Mouse (Mus musculus) kidney, embryonic 14.5 days (tissue): Measurements from ENCODE around the gene Myo9b. TPM values are rescaled to one million over a fixed set of nuclear protein-coding genes. Genes with fewer than 3 reads are reported as not detected.

Source experiments
- ATAC-seq: fragments of 200-750 bp; cut with Nextera tagmentation; 2 replicates; pipeline ENCODE4 v1.8.0; 2017; ENCODE audit warnings: moderate number of reproducible peaks, mild to moderate bottlenecking, moderate TSS enrichment, moderate library complexity; ENCODE audit not compliant: low FRiP score, low TSS enrichment
- H3K27ac ChIP-seq: fragments of 300-500 bp; sonication (generic); 2 replicates; pipeline ENCODE4 v1.5.1; 2014; ENCODE audit warnings: low read depth, mild to moderate bottlenecking, low read length, moderate library complexity, mixed read lengths
- H3K27me3 ChIP-seq: fragments of 300-500 bp; sonication (generic); 2 replicates; pipeline ENCODE4 v1.6.1; 2014; ENCODE audit warnings: mild to moderate bottlenecking, low read length; ENCODE audit not compliant: control insufficient read depth, insufficient read depth
- H3K36me3 ChIP-seq: fragments of 300-500 bp; sonication (generic); 2 replicates; pipeline ENCODE4 v1.6.1; 2014; ENCODE audit warnings: low read length, mixed read lengths; ENCODE audit not compliant: control insufficient read depth, insufficient read depth
- H3K4me1 ChIP-seq: fragments of 300-500 bp; sonication (generic); 2 replicates; pipeline ENCODE4 v1.6.1; 2014; ENCODE audit warnings: low read length, mixed read lengths; ENCODE audit not compliant: control insufficient read depth, insufficient read depth
- H3K4me2 ChIP-seq: fragments of 300-500 bp; sonication (generic); replicated peaks from 2 replicates; pipeline ENCODE4 v1.6.1; 2014; ENCODE audit warnings: low read depth, mild to moderate bottlenecking, low read length
- H3K4me3 ChIP-seq: fragments of 300-500 bp; sonication (generic); 2 replicates; pipeline ENCODE4 v1.5.1; 2014; ENCODE audit warnings: mild to moderate bottlenecking, low read length
- H3K9ac ChIP-seq: fragments of 300-500 bp; sonication (generic); 2 replicates; pipeline ENCODE4 v1.6.1; 2014; ENCODE audit warnings: low read depth, mild to moderate bottlenecking, low read length, moderate library complexity
- H3K9me3 ChIP-seq: fragments of 300-500 bp; sonication (generic); 2 replicates; pipeline ENCODE4 v1.6.1; 2016; ENCODE audit warnings: low read length; ENCODE audit not compliant: control insufficient read depth
- WGBS: fragments of 180-500 bp; shearing (Covaris S2); extraction: QIAGEN DNeasy Blood & Tissue Kit; methylation state at CpG from one replicate; pipeline ENCODE4 v1.1.7; 2014; 5-methylcytosine and 5-hydroxymethylcytosine counted together
- polyA plus RNA-seq: library from polyadenylated mRNA; unstranded; fragments of >200 nt; fragmentation: Nextera tagmentation; extraction: Ambion mirVana; gene quantifications from 2 replicates; pipeline ENCODE4 v1.2.1, GENCODE M21; 2014

Myo9b gene
- polyA plus RNA-seq, 1 experiment from 2014 or later, result 23.7 TPM

- H3K4me1 ChIP-seq, result peaks cover 15% of the 10 kb centered on the region
- H3K4me2 ChIP-seq, result no peak overlapping the region
- no peak overlapping the region for H3K9ac ChIP-seq
- no peak overlapping the region for H3K4me3 ChIP-seq
- 89% methylated on average over 8 of the region's 8 CpGs for WGBS
- H3K36me3 ChIP-seq, result peaks cover 43% of the 10 kb centered on the region
- no peak overlapping the region for H3K27ac ChIP-seq
- no peak for ATAC-seq
- H3K9me3 ChIP-seq, result no peaks in the 10 kb centered on the region
- no peaks in the 10 kb centered on the region for H3K27me3 ChIP-seq
These were observed 131.5 kb downstream of the Myo9b start for GRCm38 (mm10) chr8:71404011-71404410.

- Histone ChIP-seq H3K9me3 (no peaks in the 10 kb centered on the region), H3K9ac (0 out of 2 replicates have a peak overlapping the region, but pooled peaks have one; percentile 77), H3K27me3 (no peaks in the 10 kb centered on the region), H3K4me1 (peaks cover 15% of the 10 kb centered on the region), H3K4me3 (peak overlapping the region; percentile 80; the same call in 1 of the 2 replicates), H3K36me3 (peaks cover 42% of the 10 kb centered on the region), H3K4me2 (peak overlapping the region; percentile 94; the same call in 1 of the 2 replicates), H3K27ac (no peak overlapping the region)
- no peak for ATAC-seq
- 70% methylated on average over 9 of the region's 9 CpGs for WGBS
These were observed 132.4 kb downstream of the Myo9b start for GRCm38 (mm10) chr8:71404951-71405351.

- 16% methylated on average over 33 of the region's 33 CpGs for WGBS
- Histone ChIP-seq H3K9me3 (no peaks in the 10 kb centered on the region), H3K27ac (peak within 1 kb of the TSS; percentile 61), H3K4me3 (peak within 1 kb of the TSS; percentile 80), H3K4me1 (peaks cover 15% of the 10 kb centered on the region), H3K4me2 (peak within 1 kb of the TSS; percentile 94), H3K9ac (peak within 1 kb of the TSS; percentile 77), H3K27me3 (no peaks in the 10 kb centered on the region), H3K36me3 (peaks cover 41% of the 10 kb centered on the region)
- ATAC-seq, result peak; percentile 83
These were observed 133.0 kb downstream of the Myo9b start, which contains the start of gene Ankle1 for GRCm38 (mm10) chr8:71405401-71406098. Gene Ankle1, plus strand, starts transcription at chr8:71406010.

- Histone ChIP-seq H3K9ac (peak overlapping the region; percentile 77), H3K4me1 (peaks cover 15% of the 10 kb centered on the region), H3K4me3 (peak overlapping the region; percentile 80), H3K4me2 (peak overlapping the region; percentile 94), H3K27me3 (no peaks in the 10 kb centered on the region), H3K9me3 (no peaks in the 10 kb centered on the region), H3K27ac (peak overlapping the region; percentile 55; the same call in 1 of the 2 replicates), H3K36me3 (peaks cover 36% of the 10 kb centered on the region)
- peak; percentile 86 for ATAC-seq
- under 1% methylated on average over 55 of the region's 55 CpGs for WGBS
These were observed 133.8 kb downstream of the Myo9b start for GRCm38 (mm10) chr8:71406099-71407015.

GRCm38 (mm10) chr8:71407441-71407840 lies 134.9 kb downstream of the Myo9b start:
- H3K9ac ChIP-seq, result peak overlapping the region; percentile 31; the same call in 1 of the 2 replicates
- peaks cover 15% of the 10 kb centered on the region for H3K4me1 ChIP-seq
- no peak overlapping the region for H3K4me3 ChIP-seq
- no peaks in the 10 kb centered on the region for H3K27me3 ChIP-seq
- ATAC-seq, result no peak
- H3K9me3 ChIP-seq, result no peaks in the 10 kb centered on the region
- H3K36me3 ChIP-seq, result peaks cover 36% of the 10 kb centered on the region
- WGBS, result 96% methylated on average over 14 of the region's 14 CpGs
- no peak overlapping the region for H3K27ac ChIP-seq
- H3K4me2 ChIP-seq, result peak overlapping the region; percentile 94; the same call in 1 of the 2 replicates

GRCm38 (mm10) chr8:71408231-71408630 lies 135.7 kb downstream of the Myo9b start:
- Histone ChIP-seq H3K36me3 (peaks cover 31% of the 10 kb centered on the region), H3K4me3 (no peak overlapping the region), H3K4me1 (peaks cover 15% of the 10 kb centered on the region), H3K4me2 (no peak overlapping the region), H3K27me3 (no peaks in the 10 kb centered on the region), H3K9ac (no peak overlapping the region), H3K9me3 (no peaks in the 10 kb centered on the region), H3K27ac (no peak overlapping the region)
- ATAC-seq, result no peak
- 88% methylated on average over 4 of the region's 4 CpGs for WGBS

Other genes with a start within 250 kb of the Myo9b start
- 53.3 and 55.5 TPM in 2 replicates for gene Haus8, start 220 bp downstream of the Myo9b start, polyA plus RNA-seq
- gene Use1, start 94.1 kb downstream of the Myo9b start, polyA plus RNA-seq, result 112 and 115 TPM in 2 replicates
- 4.6 and 5.2 TPM in 2 replicates for gene Ocel1, start 98.6 kb downstream of the Myo9b start, polyA plus RNA-seq
- gene Nr2f6, start 109.2 kb downstream of the Myo9b start, polyA plus RNA-seq, result 134 and 149 TPM in 2 replicates
- 10.4 and 12.3 TPM in 2 replicates for gene Ushbp1, start 123.1 kb downstream of the Myo9b start, polyA plus RNA-seq
- gene Babam1, start 124.1 kb downstream of the Myo9b start, polyA plus RNA-seq, result 107 and 125 TPM in 2 replicates
- gene Ankle1, start 133.3 kb downstream of the Myo9b start, polyA plus RNA-seq, result 28.5 and 38.2 TPM in 2 replicates
- gene Abhd8, start 190.9 kb downstream of the Myo9b start, polyA plus RNA-seq, result 26.5 and 32.5 TPM in 2 replicates
- 178 and 192 TPM in 2 replicates for gene Mrpl34, start 192.2 kb downstream of the Myo9b start, polyA plus RNA-seq
- gene Dda1, start 196.5 kb downstream of the Myo9b start, polyA plus RNA-seq, result 106 and 113 TPM in 2 replicates
- gene Ano8, start 213.2 kb downstream of the Myo9b start, polyA plus RNA-seq, result 2.9 and 3.4 TPM in 2 replicates
- gene Gtpbp3, start 215.4 kb downstream of the Myo9b start, polyA plus RNA-seq, result 6.6 and 8.4 TPM in 2 replicates
- gene Plvap, start 239.0 kb downstream of the Myo9b start, polyA plus RNA-seq, result 117 and 123 TPM in 2 replicates